Mouse (Mus musculus): ENCODE data around the gene Zrsr1. TPM values are rescaled to one million over a fixed set of nuclear protein-coding genes. Genes with fewer than 3 reads are reported as not detected.

Gene Zrsr1
- total and polyA plus RNA-seq, 3 experiments, result 4.0 to 9.3 (median 4.8) TPM

- Histone ChIP-seq H3K4me2 (ENCODE audit: insufficient read depth, low read depth, poor library complexity, severe bottlenecking) (no peak overlapping the region), H3K9me3 (replicated peaks; ENCODE audit: low read length) (no peaks in the 10 kb centered on the region), H3K4me1 (ENCODE audit: control insufficient read depth in 1 of 2, insufficient read depth in 2 of 2) (peaks cover 10 to 49% of the 10 kb centered on the region in 2 experiments), H3K36me3 (replicated peaks in 1 of 2; ENCODE audit: control insufficient read depth in 1 of 2, insufficient read depth in 1 of 2, low read length in 1 of 2) (peaks cover 3 to 36% of the 10 kb centered on the region in 2 experiments), H3K9ac (ENCODE audit: insufficient read depth, low read depth) (no peak overlapping the region), H3K79me2 (replicated peaks; ENCODE audit: control insufficient read depth, extremely low read depth, insufficient read depth, poor library complexity, severe bottlenecking) (peaks cover 34% of the 10 kb centered on the region), H3K27me3 (replicated peaks) (no peaks in the 10 kb centered on the region), H3K27ac (ENCODE audit: insufficient read depth, low read depth) (no peak overlapping the region), H3K4me3 (replicated peaks in 1 of 3; ENCODE audit: low read depth in 2 of 3, low read length in 2 of 3, poor library complexity in 1 of 3) (no peak overlapping the region)
- dilution Hi-C loops (cut with MboI; ENCODE audit: extremely low pct_ligation_motif_present, extremely low pct_unique_long_range_greater_than_20kb, low sequenced_read_pairs), result no loop called here
- TF ChIP-seq IRF4 (IDR thresholded peaks at IDR 0.05; ENCODE audit: low read depth, low read length) (no peak), TBP (conservative IDR thresholded peaks at IDR 0.05; ENCODE audit: low read depth, low read length) (no peak), ZKSCAN1 (IDR thresholded peaks at IDR 0.05; ENCODE audit: borderline replicate concordance, low read depth, low read length) (no peak), SMC3 (IDR thresholded peaks at IDR 0.05; ENCODE audit: low read depth, low read length) (no peak), ZMIZ1 (IDR thresholded peaks at IDR 0.05; ENCODE audit: low read depth, low read length) (no peak), HCFC1 (IDR thresholded peaks at IDR 0.05; ENCODE audit: low read depth, low read length) (no peak), EP300 (IDR thresholded peaks at IDR 0.05; ENCODE audit: low read length) (no peak), ETS1 (conservative IDR thresholded peaks at IDR 0.05; ENCODE audit: low read depth, low read length) (no peak), ELF1 (IDR thresholded peaks at IDR 0.05; ENCODE audit: low read depth, low read length) (no peak), POLR2A (IDR thresholded peaks at IDR 0.05; ENCODE audit: low read depth, low read length) (no peak)
- in situ Hi-C loops (cut with MboI; ENCODE audit: low pct_ligation_motif_present, low pct_unique_long_range_greater_than_20kb, low sequenced_read_pairs), result no loop called here
- no peak for DNase-seq (ENCODE audit: extremely low read depth)
These were observed 6.9 kb downstream of the Zrsr1 start for GRCm38 (mm10) chr11:22978711-22979110.

GRCm38 (mm10) chr11:22979221-22979620 is 7.4 kb downstream of the Zrsr1 start:
- Histone ChIP-seq H3K9me3 (replicated peaks; ENCODE audit: low read length) (no peaks in the 10 kb centered on the region), H3K79me2 (replicated peaks; ENCODE audit: control insufficient read depth, extremely low read depth, insufficient read depth, poor library complexity, severe bottlenecking) (peaks cover 29% of the 10 kb centered on the region), H3K4me1 (ENCODE audit: control insufficient read depth in 1 of 2, insufficient read depth in 2 of 2) (peaks cover 10 to 49% of the 10 kb centered on the region in 2 experiments), H3K36me3 (replicated peaks in 1 of 2; ENCODE audit: control insufficient read depth in 1 of 2, insufficient read depth in 1 of 2, low read length in 1 of 2) (peaks cover 3 to 34% of the 10 kb centered on the region in 2 experiments), H3K27ac (ENCODE audit: insufficient read depth, low read depth) (no peak overlapping the region), H3K27me3 (replicated peaks) (no peaks in the 10 kb centered on the region), H3K4me3 (replicated peaks in 1 of 3; ENCODE audit: low read depth in 2 of 3, low read length in 2 of 3, poor library complexity in 1 of 3) (no peak overlapping the region), H3K9ac (ENCODE audit: insufficient read depth, low read depth) (no peak overlapping the region), H3K4me2 (ENCODE audit: insufficient read depth, low read depth, poor library complexity, severe bottlenecking) (no peak overlapping the region)
- TF ChIP-seq USF2 (conservative IDR thresholded peaks at IDR 0.05; ENCODE audit: low read depth, low read length), result no peak
- no peak for TF ChIP-seq ELF1 (IDR thresholded peaks at IDR 0.05; ENCODE audit: low read depth, low read length)
- no peak for TF ChIP-seq CHD1 (IDR thresholded peaks at IDR 0.05; ENCODE audit: low read depth, low read length)
- no peak for TF ChIP-seq NELFE (IDR thresholded peaks at IDR 0.05; ENCODE audit: low read depth, low read length)
- in situ Hi-C loops (cut with MboI; ENCODE audit: low pct_ligation_motif_present, low pct_unique_long_range_greater_than_20kb, low sequenced_read_pairs), result no loop called here
- dilution Hi-C loops (cut with MboI; ENCODE audit: extremely low pct_ligation_motif_present, extremely low pct_unique_long_range_greater_than_20kb, low sequenced_read_pairs), result no loop called here
- no peak for DNase-seq (ENCODE audit: extremely low read depth)

GRCm38 (mm10) chr11:22981041-22981440 is 9.2 kb downstream of the Zrsr1 start:
- peak overlapping the region; percentile 78 for H3K9ac ChIP-seq (ENCODE audit: insufficient read depth, low read depth)
- no peaks in the 10 kb centered on the region for H3K9me3 ChIP-seq (replicated peaks; ENCODE audit: low read length)
- H3K4me2 ChIP-seq (ENCODE audit: insufficient read depth, low read depth, poor library complexity, severe bottlenecking), result peak overlapping the region; percentile 94
- H3K4me1 ChIP-seq (ENCODE audit: control insufficient read depth in 1 of 2, insufficient read depth in 2 of 2), result peaks cover 10 to 49% of the 10 kb centered on the region in 2 experiments
- DNase-seq (ENCODE audit: extremely low read depth), result no peak
- H3K27ac ChIP-seq (ENCODE audit: insufficient read depth, low read depth), result 0 out of 2 replicates have a peak overlapping the region, but pooled peaks have one; percentile 21
- peaks cover 3 to 30% of the 10 kb centered on the region in 2 experiments for H3K36me3 ChIP-seq (replicated peaks in 1 of 2; ENCODE audit: control insufficient read depth in 1 of 2, insufficient read depth in 1 of 2, low read length in 1 of 2)
- H3K27me3 ChIP-seq (replicated peaks), result no peaks in the 10 kb centered on the region
- dilution Hi-C loops (cut with MboI; ENCODE audit: extremely low pct_ligation_motif_present, extremely low pct_unique_long_range_greater_than_20kb, low sequenced_read_pairs) (no loop called here), in situ Hi-C loops (cut with MboI; ENCODE audit: low pct_ligation_motif_present, low pct_unique_long_range_greater_than_20kb, low sequenced_read_pairs) (no loop called here)
- H3K4me3 ChIP-seq (replicated peaks in 1 of 3; ENCODE audit: low read depth in 2 of 3, low read length in 2 of 3, poor library complexity in 1 of 3), result peak overlapping the region; percentile 53 to 92 (median 68)
- no peak for TF ChIP-seq TBP (conservative IDR thresholded peaks at IDR 0.05; ENCODE audit: low read depth, low read length)
- 0 out of 2 replicates have a peak, but pooled peaks have one; percentile 18 for TF ChIP-seq MXI1 (IDR thresholded peaks at IDR 0.05; ENCODE audit: low read depth, low read length)
- peaks cover 23% of the 10 kb centered on the region for H3K79me2 ChIP-seq (replicated peaks; ENCODE audit: control insufficient read depth, extremely low read depth, insufficient read depth, poor library complexity, severe bottlenecking)

Data from CH12.LX (cell line).